Mouse (Mus musculus): Measurements from ENCODE around the gene Slc46a1. TPM values are rescaled to one million over a fixed set of nuclear protein-coding genes. Genes with fewer than 3 reads are reported as not detected.
A peak's percentile ranks its signal among the peaks of the same experiment; 100 is the strongest.

Gene Slc46a1
- total RNA-seq, 2 experiments from 2014 or later: 0.95 to 2.1 TPM

DNA sequence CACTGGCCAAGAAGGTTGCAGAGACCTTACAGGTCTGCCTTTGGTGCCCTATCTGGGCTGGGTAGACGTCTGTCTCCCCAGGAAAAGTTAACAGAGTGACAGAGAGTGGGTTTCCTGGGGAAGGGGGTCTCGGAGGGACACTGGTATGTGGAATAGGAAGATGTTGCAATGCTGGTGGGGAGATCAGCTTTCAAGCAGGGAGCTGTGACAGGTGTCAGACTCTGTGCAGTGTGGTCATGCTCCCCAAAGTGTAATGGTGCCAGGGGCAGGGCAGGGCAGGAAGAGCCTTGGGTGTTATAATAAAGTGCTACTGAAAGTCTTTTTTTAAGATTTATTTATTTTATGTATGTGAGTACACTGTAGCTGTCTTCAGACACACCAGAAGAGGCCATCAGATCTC is 15.2 kb upstream of the Slc46a1 start:
- no peak for DNase-seq
- intact Hi-C loops (cut with DNase I; ENCODE audit: low total_unique reads): no loop called here

DNA sequence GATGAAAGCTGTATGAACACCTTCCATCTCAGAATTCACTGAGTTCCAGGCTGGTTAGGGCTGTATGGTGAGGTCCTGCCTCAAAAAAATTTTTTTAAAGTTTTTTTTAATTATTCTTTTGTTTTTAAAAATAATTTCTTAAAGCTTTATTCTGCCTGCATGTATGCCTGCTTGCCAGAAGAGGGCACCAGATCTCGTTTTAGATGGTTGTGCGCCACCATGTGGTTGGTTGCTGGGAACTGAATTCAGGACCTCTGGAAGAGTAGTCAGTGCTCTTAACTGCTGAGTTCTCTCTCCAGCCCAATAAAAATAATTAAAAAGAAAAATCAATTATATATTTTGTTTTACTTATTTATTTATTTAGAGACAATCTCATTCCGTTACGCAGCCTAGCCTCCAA is 11.8 kb upstream of the Slc46a1 start:
- intact Hi-C loops (cut with DNase I; ENCODE audit: low total_unique reads): no loop called here
- peak; percentile 62 for DNase-seq

DNA sequence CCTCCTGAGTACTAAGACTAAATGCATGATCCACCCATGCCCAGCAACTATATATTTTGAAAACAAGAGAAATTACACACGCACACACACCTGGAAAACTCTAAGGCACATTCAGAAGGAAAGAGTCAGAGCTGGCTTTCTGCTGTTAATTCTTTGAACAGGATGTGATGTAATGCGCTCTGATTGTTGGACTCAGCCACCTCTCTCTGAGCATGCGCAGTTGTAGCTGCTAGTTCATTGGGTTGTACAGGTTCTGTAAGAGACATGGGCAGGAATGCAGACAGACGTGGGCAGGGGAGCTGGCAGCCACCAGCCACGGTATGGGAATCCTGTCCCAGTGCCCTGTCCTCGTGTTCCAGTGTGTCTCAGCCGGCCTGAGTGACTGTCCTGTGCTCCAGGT is 11.2 kb upstream of the Slc46a1 start:
- DNase-seq: no peak
- intact Hi-C loops (cut with DNase I; ENCODE audit: low total_unique reads): no loop called here

DNA sequence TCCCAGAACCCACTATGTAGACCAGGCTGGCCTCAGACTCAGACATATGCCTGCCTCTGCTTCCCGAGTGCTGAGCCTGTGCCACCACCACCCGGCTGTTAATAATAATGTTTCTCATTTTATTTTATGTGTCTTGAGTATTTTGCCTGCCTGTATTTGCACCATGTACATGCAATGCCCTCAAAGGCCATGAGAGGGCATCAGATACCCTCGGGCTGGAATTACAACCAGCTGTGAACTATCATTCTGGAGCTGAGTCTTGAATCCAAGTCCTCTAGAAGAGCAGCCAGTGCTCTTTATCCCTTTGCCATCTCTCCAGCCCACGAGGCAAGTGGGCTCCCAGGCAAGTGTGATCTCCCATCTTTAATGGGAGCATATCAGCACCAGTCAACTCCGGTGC is 10.2 kb upstream of the Slc46a1 start:
- intact Hi-C loops (cut with DNase I; ENCODE audit: low total_unique reads): no loop called here
- DNase-seq: no peak

DNA sequence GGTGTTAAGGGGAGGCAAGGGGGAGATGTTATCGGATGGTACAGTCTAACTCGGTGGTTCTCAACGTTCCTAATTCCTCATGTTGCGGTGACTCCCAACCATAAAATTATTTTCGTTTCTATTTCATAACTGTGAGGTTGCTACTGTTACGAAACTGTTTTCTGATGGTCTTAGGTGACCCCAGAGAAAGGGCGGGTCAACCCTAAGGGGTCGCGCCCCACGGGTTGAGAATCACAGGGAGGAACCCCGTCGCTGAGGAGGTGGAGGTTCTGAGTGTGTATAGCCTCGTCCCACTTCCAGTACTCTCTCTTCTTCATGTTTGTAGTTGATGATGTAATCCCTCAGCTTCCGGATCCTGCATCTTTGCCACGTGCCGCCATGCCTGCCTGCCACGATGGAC is 6.8 kb upstream of the Slc46a1 start:
- DNase-seq: no peak
- intact Hi-C loops (cut with DNase I; ENCODE audit: low total_unique reads): no loop called here

DNA sequence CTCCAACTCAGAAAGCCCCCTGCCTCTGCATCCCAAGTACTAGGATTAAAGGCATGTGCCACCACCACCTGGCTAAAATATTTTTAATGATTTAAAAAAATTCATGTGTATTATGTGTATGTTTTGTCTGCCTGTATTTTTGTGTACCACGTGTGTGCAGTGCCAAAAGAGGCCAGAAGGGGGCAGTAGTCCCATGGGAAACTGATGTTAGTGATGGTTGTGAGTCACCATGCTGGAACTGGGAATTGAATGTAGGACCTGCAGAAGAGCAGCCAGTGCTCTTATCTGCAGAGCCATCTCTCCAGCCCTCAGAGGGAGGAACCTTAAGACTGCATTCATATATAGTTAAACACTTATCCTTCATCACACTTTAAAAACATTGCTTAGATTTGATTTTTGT is 3.6 kb upstream of the Slc46a1 start:
- intact Hi-C loops (cut with DNase I; ENCODE audit: low total_unique reads): no loop called here
- DNase-seq: no peak

DNA sequence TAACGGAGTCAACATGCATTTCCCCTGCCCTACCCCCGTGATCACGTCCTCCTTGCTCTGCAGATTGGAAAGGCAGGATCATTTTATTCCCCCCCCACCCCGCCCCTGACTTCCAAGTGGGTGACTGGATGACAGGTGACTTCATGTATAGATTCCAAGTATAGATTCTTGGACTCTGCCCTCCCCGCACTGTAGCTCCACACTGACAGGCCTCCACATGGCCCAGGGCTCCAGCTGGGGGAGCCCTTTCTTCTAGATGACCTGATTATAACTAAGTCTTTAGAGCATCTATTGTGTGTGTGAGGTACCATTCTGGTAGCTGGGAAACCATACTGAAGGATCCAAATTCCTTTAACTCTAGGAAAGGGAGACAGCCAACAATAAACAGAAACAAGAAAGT is 2.8 kb upstream of the Slc46a1 start:
- DNase-seq: no peak
- intact Hi-C loops (cut with DNase I; ENCODE audit: low total_unique reads): no loop called here

DNA sequence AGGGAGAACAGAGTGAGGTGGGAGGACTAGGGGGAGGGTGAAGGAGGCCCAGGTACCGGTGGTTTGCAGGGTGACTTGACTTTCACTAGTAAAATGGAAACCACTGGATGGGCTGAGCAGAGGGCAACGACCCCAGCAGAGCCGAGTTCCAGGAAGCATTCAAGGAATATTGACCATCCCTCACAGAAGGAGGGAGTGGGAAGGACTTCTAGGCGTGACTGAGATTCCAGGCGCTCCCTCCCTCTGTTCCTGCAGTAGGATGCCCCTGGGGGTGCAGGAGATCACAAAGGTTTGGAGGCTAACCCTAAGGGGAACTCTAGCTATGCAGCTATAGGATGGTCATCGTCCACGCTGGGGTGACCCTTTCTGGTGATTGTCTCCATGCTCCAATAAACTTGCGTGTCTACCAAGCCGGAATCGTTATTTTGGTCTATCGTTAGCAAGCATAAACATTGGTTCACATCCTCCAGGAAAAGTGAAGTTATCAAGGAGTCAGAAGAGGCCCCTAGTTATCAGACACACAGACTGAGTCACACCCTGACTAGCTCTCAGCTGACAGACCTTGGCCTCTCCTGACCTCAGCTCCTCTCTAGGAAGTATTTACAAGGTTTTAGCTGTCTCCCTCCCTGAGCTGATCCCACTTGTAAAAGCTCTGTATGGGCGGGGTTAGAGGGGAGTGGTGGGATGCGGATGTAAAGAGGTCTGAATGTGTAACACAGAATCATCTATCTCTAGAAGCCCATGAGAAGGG is 2.0 kb upstream of the Slc46a1 start:
- intact Hi-C loops (cut with DNase I; ENCODE audit: low total_unique reads): no loop called here
- DNase-seq: no peak

DNA sequence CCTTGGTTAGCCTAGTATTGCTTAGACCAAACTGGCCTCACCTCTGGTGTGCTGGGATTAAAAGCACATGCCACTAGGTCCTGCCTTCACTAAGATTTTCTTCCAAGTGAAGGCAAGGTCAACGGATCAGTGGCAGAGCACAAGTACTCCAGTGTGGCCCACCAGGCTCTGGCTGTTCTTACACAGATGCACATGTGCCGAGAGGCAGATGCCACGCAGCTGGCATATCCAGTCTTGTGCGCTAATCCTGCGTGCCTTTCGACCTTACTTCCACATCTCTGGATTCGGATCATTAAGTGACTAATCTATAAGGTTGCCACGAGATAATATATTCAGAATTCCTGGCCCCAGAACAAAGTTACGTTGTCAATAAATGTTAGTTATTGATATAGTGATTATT is 381 bp upstream of the Slc46a1 start:
- DNase-seq: no peak
- intact Hi-C loops (cut with DNase I; ENCODE audit: low total_unique reads): no loop called here

DNA sequence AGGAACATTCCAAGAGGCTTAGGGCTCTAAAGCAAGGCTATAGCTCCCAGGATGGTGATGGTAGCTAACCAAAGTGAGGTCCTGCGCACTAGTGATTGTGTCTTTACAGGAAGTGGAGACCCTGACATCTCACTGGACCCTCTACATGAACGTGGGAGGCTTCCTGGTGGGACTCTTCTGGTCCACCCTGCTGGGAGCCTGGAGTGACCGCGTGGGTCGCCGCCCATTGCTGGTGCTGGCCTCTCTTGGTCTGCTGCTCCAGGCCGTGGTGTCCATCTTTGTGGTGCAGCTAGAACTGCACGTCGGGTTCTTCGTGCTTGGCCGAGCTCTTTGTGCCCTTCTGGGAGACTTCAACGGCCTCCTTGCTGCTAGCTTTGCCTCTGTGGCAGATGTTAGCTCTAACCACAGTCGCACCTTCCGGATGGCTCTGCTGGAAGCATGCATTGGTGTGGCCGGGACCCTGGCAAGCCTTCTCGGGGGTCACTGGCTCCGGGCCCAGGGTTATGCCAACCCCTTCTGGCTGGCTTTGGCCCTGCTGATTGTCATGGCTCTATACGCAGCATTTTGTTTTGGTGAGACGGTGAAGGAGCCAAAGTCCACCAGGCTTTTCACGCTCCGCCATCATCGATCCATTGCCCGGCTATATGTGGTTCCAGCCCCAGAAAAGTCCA is 880 bp downstream of the Slc46a1 start:
- DNase-seq: no peak
- intact Hi-C loops (cut with DNase I; ENCODE audit: low total_unique reads): no loop called here

DNA sequence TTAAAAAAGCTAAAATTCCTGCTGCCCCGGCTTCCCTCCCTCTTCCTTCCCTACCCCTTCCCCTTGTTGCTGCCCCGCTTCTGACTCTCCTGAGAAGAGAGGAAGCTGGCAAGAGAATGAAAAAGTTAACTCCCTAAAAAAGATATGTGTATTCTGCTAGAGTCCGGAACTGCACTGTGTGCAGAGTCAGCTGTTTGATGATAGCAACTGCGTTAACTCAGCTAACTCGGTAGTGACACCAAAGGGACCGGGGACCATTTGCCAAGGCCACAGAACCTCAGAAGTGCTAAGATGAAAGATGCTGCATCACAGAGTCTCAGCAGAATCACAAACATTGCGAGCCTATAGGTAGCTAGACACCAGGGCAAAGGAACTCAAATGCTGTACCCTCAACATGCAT is 2.0 kb downstream of the Slc46a1 start:
- intact Hi-C loops (cut with DNase I; ENCODE audit: low total_unique reads): no loop called here

DNA sequence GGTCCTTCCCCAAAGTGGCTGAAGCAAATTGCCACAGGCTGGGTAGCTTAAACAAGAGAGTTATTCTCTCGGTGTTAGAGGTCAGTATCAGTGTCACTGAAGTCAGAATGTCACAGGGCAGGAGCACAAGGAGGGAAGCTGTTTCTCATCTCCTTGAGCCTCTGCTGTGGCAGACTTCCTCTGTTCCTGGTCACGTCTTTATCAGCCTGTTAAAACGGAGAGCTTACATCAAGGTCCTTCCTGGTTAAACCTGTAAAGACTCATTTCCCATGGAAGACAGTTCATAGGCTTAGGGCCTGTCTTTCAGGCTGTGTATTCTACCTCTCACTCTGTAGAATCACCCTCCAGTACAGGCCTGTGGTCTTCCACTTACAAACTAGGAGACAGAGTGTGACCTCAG is 2.4 kb downstream of the Slc46a1 start:
- DNase-seq: no peak
- intact Hi-C loops (cut with DNase I; ENCODE audit: low total_unique reads): no loop called here

More for the DNA sequence above, 2.0 kb downstream of the Slc46a1 start:
- DNase-seq: no peak

DNA sequence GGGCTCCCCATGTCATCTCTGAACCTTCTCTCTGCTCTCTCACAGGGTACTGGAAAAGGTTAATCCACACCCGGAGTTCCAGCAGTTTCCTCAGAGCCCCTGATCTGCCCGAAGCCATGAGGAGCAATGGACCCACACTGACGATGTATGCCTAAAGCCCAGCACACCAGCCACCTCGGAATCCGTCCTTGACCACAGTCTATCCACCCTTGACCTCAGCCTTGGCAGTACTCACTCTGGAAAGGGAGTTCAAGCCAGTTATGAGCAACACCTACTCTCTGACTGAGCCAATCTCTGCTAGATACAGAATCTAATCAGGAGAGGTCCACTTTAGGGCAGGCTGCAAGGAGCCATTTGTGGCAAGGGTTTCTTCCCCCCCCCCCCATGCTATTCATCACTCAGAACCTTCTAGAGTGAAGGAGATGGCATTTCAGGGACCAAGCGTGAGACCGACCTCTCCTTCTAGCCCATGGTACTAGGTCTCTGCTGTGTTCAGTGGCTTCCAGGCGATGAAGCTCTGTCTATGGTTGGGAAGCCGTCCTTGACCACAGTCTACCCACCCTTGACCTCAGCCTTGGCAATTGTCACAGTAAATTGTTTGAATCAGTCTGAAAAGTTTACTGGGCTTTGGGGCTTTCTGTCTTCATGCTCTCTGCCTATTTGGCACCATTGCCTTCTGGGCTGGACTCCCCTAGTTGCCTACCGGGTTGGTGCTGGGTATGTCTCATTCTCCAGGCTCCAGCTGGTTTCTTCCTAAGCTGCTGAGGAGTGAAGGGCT is 6.0 kb downstream of the Slc46a1 start:
- intact Hi-C loops (cut with DNase I; ENCODE audit: low total_unique reads): no loop called here
- DNase-seq: no peak

DNA sequence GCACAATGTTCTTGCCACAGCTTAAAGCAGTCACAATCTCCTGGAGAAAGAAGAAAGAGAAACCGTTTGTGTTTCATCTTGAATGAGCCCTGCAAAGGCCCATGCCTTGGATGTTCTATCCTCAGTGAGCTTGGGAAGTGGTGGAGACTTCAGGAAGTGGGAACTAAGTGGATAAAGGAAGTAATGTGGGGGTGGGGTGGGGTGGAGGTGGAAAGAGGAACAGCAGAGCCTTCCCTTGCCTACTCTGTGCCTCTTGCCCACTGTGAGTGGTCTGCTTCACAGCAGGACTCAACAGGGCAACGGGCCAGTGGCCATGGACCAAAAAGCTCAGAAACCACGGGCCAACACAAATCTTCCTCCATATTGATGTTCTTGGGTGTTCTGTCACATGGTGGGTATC is 9.8 kb downstream of the Slc46a1 start:
- intact Hi-C loops (cut with DNase I; ENCODE audit: low total_unique reads): no loop called here

DNA sequence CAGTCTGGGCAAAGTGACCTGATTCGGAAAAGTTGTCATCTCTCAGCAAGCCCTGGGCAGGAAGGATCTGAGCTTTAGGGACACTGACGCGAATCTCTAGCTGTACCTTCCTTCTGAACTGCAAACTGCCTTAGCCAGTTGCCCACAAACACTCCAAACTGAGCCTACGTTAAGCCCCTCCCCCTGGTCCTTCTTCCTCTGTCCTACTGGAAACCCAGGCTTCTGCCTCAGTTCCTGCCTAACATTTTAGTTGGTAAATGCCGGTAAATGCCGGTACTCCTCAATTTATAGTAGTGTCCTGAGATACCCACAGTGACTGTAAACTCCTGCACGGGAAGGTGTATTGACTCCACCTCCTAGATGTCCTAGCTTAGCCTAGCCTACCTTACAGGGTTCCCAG is 18.1 kb downstream of the Slc46a1 start:
- intact Hi-C loops (cut with DNase I; ENCODE audit: low total_unique reads): no loop called here
- no peak for DNase-seq

More for the DNA sequence above, 9.8 kb downstream of the Slc46a1 start:
- no peak for DNase-seq

DNA sequence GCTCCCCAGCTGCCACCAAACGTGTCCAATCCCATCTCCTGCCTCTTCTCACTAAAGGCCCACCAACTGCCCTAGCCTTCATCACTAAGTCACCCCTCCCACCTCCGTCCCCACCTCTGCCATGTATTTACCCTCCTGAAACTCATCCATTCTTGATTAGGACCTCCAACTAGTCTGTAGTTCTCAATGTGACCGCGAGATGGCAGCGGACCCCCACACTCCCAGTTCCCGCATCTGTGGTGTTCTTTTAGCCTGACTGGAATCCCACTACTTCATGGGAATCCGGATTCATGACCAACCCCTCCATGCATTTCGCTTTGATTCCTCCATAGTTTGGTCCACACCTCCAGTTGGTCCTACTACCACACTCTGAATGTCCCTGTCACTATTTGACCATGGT is 22.7 kb downstream of the Slc46a1 start:
- DNase-seq: peak; percentile 63

DNA sequence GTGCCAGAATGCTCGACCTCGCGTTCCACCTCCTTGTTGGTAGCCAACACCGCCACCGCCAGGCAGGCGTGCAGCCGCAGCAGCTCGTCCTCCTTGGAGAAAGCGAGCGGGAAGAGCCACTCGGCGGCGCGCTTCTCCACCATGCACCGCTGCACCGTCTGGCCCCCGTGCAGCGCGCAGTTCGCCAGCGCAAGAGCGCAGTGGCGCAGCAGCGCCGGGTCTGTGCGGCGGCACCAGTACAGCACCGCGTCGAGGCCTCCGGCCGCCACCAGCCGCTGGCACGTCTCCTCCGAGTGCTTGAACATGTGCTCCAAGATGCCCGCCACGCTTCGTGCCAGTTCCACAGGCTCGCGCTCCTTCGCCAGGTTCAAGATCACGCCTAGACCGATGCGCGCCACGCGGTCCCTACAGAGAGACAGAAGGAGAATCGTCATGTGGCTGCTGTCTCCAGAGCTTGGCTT is 25.3 kb downstream of the Slc46a1 start:
- intact Hi-C loops (cut with DNase I; ENCODE audit: low total_unique reads): no loop called here
- no peak for DNase-seq

More for the DNA sequence above, 22.7 kb downstream of the Slc46a1 start:
- intact Hi-C loops (cut with DNase I; ENCODE audit: low total_unique reads): no loop called here

DNA sequence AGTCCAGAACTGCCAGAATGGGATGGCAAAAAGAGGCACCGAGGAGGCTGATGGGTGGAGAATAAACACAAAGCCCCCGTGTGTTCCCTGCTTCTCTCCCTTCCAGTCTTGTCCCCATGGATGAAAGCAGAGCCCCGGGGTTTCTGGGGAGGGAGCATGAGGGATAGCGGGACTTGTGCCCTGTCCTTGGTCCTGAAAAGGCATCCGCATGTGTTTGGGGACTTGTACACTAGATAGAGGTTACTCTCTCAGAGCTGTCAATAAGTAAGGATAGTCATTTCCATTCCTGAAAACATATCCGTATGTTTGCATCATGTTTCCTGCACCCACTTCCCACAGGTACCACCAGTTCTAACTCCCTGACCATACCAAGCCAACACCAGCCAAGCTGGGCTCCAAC is 30.4 kb downstream of the Slc46a1 start:
- peak; percentile 32 for DNase-seq
- intact Hi-C loops (cut with DNase I; ENCODE audit: low total_unique reads): no loop called here

DNA sequence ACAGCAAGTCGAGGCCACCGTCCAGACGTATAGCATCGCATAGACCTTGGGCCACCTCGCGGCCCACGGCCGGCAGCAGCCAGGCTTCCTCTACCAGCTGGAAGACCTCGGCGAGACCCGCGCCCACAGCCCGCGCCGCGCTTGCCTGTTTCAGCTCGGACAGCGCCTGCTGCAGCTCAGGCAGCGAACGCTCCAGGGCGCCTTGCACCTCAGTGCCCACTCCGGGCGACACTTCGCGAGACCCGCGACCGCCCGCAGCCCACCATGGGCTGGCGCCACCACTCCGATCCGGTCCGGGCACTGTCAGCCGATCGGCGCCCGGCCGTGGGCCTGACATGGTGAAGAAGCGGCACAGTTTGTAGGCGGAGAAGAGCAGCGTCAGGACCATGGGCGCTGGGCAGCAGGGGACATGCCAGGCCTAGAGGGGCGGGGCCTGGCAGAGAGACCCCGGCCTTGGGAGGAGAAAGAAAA is 31.6 kb downstream of the Slc46a1 start:
- intact Hi-C loops (cut with DNase I; ENCODE audit: low total_unique reads): no loop called here
- DNase-seq: no peak
